Mouse (Mus musculus) erythroid progenitor cell, adult 5-6 weeks (primary cell): ENCODE measurements around the gene Tmem175. TPM values are rescaled to one million over a fixed set of nuclear protein-coding genes. Genes with fewer than 3 reads are reported as not detected.

Experiments
- ATAC-seq: replicated peaks from 2 replicates; pipeline ENCODE4 v1.8.0; 2016; ENCODE audit warnings: moderate number of reproducible peaks, mild to moderate bottlenecking, moderate TSS enrichment, inconsistent platforms; ENCODE audit not compliant: poor library complexity, low FRiP score, severe bottlenecking
- total RNA-seq, 2 experiments: library from RNA; stranded (forward) in 1 of 2; stranded (reverse) in 1 of 2; fragments of 150-400 nt in 1 of 2; fragments of 186-747, 209-891 nt in 1 of 2; gene quantifications; 2 replicates each; pipeline versions ENCODE4 v1.2.3 to v1.2.4; 2015 to 2017; ENCODE audit warnings: low replicate concordance in 2 of 2

The Tmem175 gene
- total RNA-seq, 2 experiments from 2014 or later: 7.9 to 8.4 TPM

DNA sequence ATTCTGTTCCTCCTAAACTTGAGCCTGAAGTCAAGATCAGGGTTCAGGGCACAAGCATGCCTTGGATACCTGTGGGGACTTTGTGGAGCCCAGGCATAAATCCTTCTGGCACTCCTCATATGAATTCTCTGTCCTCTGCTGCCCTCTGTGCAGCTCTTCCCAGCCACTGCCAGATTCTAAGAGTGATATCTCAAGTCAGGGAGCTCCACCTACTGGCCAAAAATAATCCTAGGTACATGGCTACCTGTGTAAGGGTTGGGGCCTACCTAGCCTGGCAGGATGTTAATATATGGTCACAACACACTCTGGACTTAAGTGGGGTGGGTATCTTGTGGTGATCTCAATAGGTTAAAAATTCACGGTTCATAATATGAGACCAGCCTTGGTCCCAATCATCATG lies 22.3 kb downstream of the Tmem175 start:
- peak; percentile 69 for ATAC-seq

DNA sequence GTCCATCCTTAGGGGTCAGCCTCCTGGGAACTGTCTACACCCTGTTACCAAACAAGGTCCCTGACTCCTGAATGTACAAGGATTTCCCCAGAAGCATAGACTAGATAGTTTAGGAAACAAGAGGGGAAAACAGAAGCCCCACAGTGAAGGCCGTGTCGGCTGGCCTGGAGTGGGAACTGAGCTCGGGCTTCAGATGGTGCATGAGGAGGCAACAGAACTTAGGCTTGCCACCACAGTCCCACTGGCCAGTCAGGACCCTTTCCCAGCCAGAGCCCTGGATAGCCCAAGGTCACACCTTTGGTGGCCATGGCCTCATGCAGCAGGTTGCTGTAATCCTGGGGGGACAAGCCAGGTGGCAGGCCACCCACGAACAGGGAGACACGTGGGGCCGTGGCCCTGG lies 23.8 kb downstream of the Tmem175 start:
- no peak for ATAC-seq

GRCm38 (mm10) chr5:108654444-108654990 lies 24.9 kb downstream of the Tmem175 start:
- no peak for ATAC-seq

DNA sequence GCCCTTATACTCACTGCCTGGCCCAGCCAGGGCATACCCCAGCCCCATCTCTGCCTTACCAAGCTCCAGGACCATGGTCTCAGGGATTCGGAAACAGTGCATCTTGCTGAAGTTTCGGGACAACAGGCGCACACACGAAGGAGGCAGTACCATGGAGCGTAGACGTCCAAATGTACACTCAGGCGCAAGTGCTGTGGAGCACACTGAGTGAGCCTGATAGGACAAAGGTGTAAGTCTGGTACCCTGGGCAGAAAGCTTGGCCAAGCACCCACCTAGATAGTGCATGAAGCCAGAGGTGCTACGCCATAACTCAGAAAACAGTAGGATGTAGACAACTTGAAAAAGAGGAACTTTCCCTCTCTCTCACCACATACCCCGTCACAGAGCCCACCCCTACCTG lies 25.8 kb downstream of the Tmem175 start:
- ATAC-seq: no peak

GRCm38 (mm10) chr5:108655891-108656650 lies 26.5 kb downstream of the Tmem175 start:
- no peak for ATAC-seq

DNA sequence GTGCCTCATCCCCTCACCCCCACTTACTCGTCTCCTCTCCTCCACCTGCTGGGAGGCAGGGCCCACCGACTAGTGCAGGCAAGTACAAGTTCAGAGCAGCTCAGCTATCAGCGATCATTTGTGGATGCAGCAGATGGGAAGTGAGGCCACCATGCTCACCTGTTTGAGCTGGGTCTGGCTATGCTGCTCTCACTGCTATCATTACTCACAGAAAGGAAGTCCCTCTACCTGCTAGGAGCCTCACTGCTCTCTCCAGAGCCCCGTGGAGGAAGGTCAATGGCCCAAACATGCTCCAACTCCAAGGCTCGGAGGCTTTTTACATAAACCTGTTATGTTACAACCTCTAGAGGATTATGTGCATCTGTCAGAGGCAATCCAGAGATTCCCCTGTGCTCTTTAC lies 27.8 kb downstream of the Tmem175 start:
- no peak for ATAC-seq

GRCm38 (mm10) chr5:108658611-108659010 lies 29.0 kb downstream of the Tmem175 start:
- no peak for ATAC-seq

GRCm38 (mm10) chr5:108659698-108660631 lies 30.4 kb downstream of the Tmem175 start, which contains the start of gene Idua:
TSS of gene Idua (plus strand) at chr5:108660331.
- ATAC-seq: peak; percentile 52

- ATAC-seq: peak; percentile 96
Observed at GRCm38 (mm10) chr5:108660632-108661268, 31.2 kb downstream of the Tmem175 start.

DNA sequence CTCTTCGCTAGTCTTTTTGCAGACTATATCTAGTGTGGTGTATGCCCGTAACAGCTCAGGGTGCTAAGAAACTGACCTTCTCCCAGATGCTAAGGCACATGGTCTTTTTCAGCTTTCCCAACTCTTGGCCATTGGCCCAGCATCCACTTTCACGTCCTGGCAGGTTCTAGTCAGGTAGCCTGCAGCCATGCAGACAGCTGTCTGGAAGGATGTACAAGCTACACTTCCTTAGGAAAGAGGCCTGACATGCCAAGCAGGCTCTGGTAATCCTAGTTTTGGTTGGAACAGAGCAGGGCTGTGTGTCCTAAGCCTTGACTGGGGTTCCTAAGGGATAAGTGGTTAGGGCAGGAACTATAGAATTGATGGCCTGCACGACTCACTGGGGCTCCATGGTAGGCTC lies 33.2 kb downstream of the Tmem175 start:
- ATAC-seq: no peak

GRCm38 (mm10) chr5:108665066-108665465 lies 35.5 kb downstream of the Tmem175 start:
- ATAC-seq: no peak

DNA sequence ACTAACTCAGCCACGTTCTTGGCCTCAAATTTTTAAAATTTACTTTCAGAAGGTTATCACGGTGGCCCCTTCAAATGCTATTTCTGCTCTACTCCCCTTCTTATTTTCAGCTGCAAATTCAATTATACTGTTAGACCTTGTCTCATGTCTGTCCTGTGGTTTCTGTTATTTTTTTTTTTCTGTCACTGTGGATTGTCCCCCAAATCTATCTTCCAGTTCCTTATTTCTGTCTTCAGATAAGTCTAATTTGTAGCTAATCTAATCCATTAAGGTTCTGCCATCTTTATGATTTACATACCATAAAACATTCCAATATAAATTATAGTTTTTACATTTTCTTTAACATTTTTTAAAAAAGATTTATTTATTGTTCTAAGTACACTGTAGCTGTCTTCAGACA lies 37.8 kb downstream of the Tmem175 start:
- ATAC-seq: no peak

DNA sequence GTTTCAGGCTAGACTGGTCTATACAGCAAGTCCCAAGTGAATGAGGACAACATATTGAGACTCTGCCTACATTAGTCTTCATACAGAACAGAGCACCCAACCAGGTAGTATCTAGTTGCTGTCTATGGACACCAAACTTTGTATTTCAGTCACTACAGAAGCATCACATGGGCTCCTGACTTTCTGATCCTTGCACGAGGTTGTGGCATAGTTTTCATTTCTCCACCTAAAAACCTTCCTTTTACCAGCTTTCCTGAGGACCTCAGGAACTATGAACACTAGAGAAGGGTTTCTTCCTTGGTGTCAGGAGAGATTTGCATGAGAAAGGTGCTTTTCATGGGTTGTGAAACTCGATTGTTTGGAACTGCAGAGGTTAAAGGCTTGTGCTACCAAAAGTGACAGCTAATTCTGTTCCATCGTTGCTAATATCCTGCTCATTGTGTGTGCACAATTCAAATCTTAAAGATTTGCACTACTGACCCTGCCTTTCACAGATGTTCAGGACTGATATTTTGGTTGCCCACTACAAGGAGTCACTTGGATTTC lies 38.9 kb downstream of the Tmem175 start:
- peak; percentile 5; the same call in 1 of the 2 replicates for ATAC-seq

GRCm38 (mm10) chr5:108668977-108669936 lies 39.7 kb downstream of the Tmem175 start, which contains the start of gene Dgkq:
TSS of gene Dgkq (minus strand) at chr5:108669672.
- peak; percentile 87 for ATAC-seq

DNA sequence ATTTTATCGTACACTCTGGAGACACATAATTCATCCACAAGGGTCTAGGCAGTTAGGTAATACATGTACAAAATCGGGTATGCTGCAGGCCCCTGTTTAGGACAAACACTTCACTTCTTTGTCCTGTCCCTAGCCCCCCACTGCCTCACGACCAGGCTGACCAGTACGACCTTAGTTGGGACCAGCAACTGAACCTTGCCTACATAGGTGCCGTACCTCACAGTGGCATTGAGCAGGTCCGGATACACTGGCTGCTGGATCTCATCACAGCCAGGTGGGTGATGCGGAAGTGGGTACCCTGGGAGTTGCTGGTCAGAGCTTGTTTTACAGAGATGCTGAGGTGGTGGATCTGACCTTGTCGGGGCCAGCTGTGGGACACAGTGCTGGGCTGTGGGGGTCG lies 40.4 kb downstream of the Tmem175 start:
- ATAC-seq: no peak

- ATAC-seq: peak; percentile 50
Observed at GRCm38 (mm10) chr5:108670785-108671184, 41.2 kb downstream of the Tmem175 start.

DNA sequence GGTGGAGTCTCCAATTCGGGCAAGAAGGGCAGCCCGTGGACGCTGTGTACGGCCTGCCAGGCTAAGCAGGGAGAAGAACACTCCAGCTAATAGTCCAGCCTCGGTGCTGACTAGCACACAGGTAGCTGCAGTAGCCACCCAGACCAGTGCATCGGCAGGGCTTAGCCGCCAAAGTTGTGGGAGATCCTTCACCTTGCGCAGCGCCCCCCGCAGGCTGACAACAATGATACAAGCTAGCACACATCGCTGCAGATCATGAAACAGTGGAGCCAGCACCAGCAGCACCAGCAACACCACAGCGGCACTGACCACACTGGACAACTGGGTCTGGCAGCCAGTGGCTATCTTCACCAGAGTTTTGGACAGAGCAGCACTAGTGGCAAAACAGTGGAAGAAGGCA lies 42.2 kb downstream of the Tmem175 start:
- no peak for ATAC-seq

DNA sequence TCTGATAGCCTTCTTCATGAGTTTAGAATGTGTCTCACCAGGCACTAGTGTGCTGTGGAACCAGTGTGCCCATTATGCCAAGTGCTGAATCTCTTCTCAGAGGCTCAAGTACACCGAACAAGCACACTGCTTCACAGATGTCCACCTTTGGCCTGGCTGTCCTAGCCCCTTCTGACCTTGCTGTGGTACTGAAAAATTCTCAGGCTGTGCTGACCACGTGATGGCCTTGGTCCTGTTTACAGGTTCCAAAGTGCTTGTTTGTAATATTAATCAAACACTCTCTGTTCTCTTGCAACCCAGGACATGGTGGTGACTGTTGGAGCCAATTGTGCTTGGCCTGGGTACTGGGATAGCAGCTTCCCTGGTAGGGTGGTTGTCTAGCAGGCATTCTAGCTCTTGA lies 45.1 kb downstream of the Tmem175 start:
- ATAC-seq: no peak
